Mouse (Mus musculus): ENCODE measurements around the gene Nop53. TPM values are rescaled to one million over a fixed set of nuclear protein-coding genes. Genes with fewer than 3 reads are reported as not detected.
A peak's percentile ranks its signal among the peaks of the same experiment; 100 is the strongest.

Nop53 gene
- polyA plus RNA-seq, 1 experiment from 2014 or later, result 171 TPM

GRCm38 (mm10) chr7:15912183-15912582, 33.7 kb downstream of the Nop53 start:
- WGBS, result 0% methylated on average over 4 of the region's 4 CpGs
- H3K27me3 ChIP-seq (ENCODE audit: poor library complexity, severe bottlenecking), result no peaks in the 10 kb centered on the region
- no peak overlapping the region for H3K4me3 ChIP-seq
- peaks cover 12% of the 10 kb centered on the region for H3K36me3 ChIP-seq (replicated peaks)
- peaks cover 6% of the 10 kb centered on the region for H3K4me1 ChIP-seq
- no peak overlapping the region for H3K27ac ChIP-seq
- peak; percentile 85 for DNase-seq (ENCODE audit: extremely low spot score, low spot score)
- no peaks in the 10 kb centered on the region for H3K9me3 ChIP-seq

GRCm38 (mm10) chr7:15910521-15910920, 35.4 kb downstream of the Nop53 start:
- Histone ChIP-seq H3K4me3 (no peak overlapping the region), H3K27ac (no peak overlapping the region), H3K36me3 (replicated peaks) (no peaks in the 10 kb centered on the region), H3K9me3 (no peaks in the 10 kb centered on the region), H3K27me3 (ENCODE audit: poor library complexity, severe bottlenecking) (no peaks in the 10 kb centered on the region), H3K4me1 (peaks cover 6% of the 10 kb centered on the region)
- WGBS, result 92% methylated on average over 5 of the region's 5 CpGs
- DNase-seq (ENCODE audit: extremely low spot score, low spot score), result no peak

DNA sequence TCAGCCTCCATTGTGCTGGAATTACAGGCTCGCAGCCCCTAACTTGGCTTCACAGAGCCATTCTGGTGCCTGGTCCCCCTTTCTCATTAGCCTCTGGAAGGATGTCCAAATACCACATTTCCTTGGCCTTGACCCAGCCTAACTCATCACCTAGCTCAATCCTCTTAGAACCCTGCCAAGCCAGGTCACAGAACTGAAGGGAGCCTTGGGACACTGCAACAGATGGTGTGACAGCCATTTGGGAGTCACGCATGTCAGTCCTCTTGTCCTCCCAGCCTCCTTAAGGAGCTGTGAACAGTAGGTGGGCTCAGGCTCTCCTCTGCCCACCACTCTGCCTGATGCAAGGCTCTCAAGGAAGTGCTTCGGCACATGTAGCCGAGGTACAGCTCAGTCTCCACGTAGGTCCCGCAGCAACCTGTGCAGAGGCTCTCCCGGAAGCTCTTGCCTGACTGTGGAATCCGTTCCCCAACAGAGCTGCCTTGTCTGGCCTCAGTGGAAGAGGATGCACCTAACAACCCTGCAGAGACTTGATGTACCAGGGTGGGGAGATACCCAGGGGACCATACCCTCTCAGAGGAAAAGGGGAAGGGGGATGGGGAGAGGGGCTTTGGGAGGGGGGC, 37.8 kb downstream of the Nop53 start:
- H3K4me3 ChIP-seq, result no peak overlapping the region
- no peaks in the 10 kb centered on the region for H3K27me3 ChIP-seq (ENCODE audit: poor library complexity, severe bottlenecking)

DNA sequence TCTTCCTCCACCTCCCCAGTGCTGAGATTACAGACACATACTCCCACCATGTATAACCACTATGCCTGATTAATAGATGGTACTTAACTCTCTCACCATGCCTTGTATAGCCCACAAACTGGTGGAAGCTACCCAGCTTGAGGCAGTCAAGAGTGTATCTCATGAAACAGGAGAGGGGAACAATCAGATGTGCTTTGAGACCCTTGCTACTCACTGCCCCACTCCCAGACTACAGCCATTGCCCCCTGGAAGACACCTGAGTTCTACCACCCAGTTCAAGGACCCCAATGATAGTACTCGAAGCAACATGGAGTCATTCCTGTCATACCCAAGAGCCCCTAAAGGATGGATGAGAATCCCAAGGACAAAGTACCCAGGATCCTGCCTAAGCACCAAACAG, 39.3 kb downstream of the Nop53 start:
- no peak for DNase-seq (ENCODE audit: extremely low spot score, low spot score)
- no peaks in the 10 kb centered on the region for H3K36me3 ChIP-seq (replicated peaks)
- H3K9me3 ChIP-seq, result no peaks in the 10 kb centered on the region
- WGBS, result 95% methylated on average over 1 of the region's 1 CpGs
- H3K27me3 ChIP-seq (ENCODE audit: poor library complexity, severe bottlenecking), result no peaks in the 10 kb centered on the region
- H3K4me1 ChIP-seq, result no peaks in the 10 kb centered on the region
- no peak overlapping the region for H3K27ac ChIP-seq
- no peak overlapping the region for H3K4me3 ChIP-seq

More for the DNA sequence above, 37.8 kb downstream of the Nop53 start:
- no peaks in the 10 kb centered on the region for H3K9me3 ChIP-seq
- DNase-seq (ENCODE audit: extremely low spot score, low spot score), result no peak
- WGBS, result 76% methylated on average over 8 of the region's 8 CpGs
- H3K4me1 ChIP-seq, result peaks cover 6% of the 10 kb centered on the region
- H3K27ac ChIP-seq, result no peak overlapping the region
- no peaks in the 10 kb centered on the region for H3K36me3 ChIP-seq (replicated peaks)

- no peaks in the 10 kb centered on the region for H3K4me1 ChIP-seq
- no peaks in the 10 kb centered on the region for H3K9me3 ChIP-seq
- no peaks in the 10 kb centered on the region for H3K27me3 ChIP-seq (ENCODE audit: poor library complexity, severe bottlenecking)
- H3K4me3 ChIP-seq, result no peak overlapping the region
- 60% methylated on average over 7 of the region's 7 CpGs for WGBS
- no peak overlapping the region for H3K27ac ChIP-seq
- no peaks in the 10 kb centered on the region for H3K36me3 ChIP-seq (replicated peaks)
- DNase-seq (ENCODE audit: extremely low spot score, low spot score), result no peak
Observed at GRCm38 (mm10) chr7:15905861-15906260, 40.0 kb downstream of the Nop53 start.

GRCm38 (mm10) chr7:15901366-15902048, 44.4 kb downstream of the Nop53 start:
- no peaks in the 10 kb centered on the region for H3K9me3 ChIP-seq
- no peak for DNase-seq (ENCODE audit: extremely low spot score, low spot score)
- no peak overlapping the region for H3K27ac ChIP-seq
- no peaks in the 10 kb centered on the region for H3K4me1 ChIP-seq
- no peaks in the 10 kb centered on the region for H3K36me3 ChIP-seq (replicated peaks)
- 82% methylated on average over 9 of the region's 9 CpGs for whole genome bisulfite sequencing
- no peak overlapping the region for H3K4me3 ChIP-seq
- H3K27me3 ChIP-seq (ENCODE audit: poor library complexity, severe bottlenecking), result no peaks in the 10 kb centered on the region

- DNase-seq (ENCODE audit: extremely low spot score, low spot score), result no peak
- Histone ChIP-seq H3K36me3 (replicated peaks) (no peaks in the 10 kb centered on the region), H3K27ac (no peak overlapping the region), H3K4me3 (no peak overlapping the region), H3K27me3 (ENCODE audit: poor library complexity, severe bottlenecking) (no peaks in the 10 kb centered on the region), H3K9me3 (no peaks in the 10 kb centered on the region), H3K4me1 (no peaks in the 10 kb centered on the region)
- WGBS, result 89% methylated on average over 1 of the region's 1 CpGs
Observed at GRCm38 (mm10) chr7:15894251-15894650, 51.6 kb downstream of the Nop53 start.

Other genes starting within 250 kb of the Nop53 start
- gene Obox5, start 195.9 kb downstream of the Nop53 start, polyA plus RNA-seq (2016; fragmentation: Nextera tagmentation; extraction: Ambion mirVana), result not detected in 2 replicates
- gene Obox6, start 106.4 kb downstream of the Nop53 start, polyA plus RNA-seq (2016; fragmentation: Nextera tagmentation; extraction: Ambion mirVana), result not detected in 2 replicates
- 0.07 and 0.27 TPM in 2 replicates for gene Crx, start 66.1 kb downstream of the Nop53 start, polyA plus RNA-seq (2016; fragmentation: Nextera tagmentation; extraction: Ambion mirVana)
- gene Crxos, start 63.5 kb downstream of the Nop53 start, polyA plus RNA-seq (2016; fragmentation: Nextera tagmentation; extraction: Ambion mirVana), result not detected in 2 replicates
- gene Selenow, start 23.7 kb downstream of the Nop53 start, polyA plus RNA-seq (2016; fragmentation: Nextera tagmentation; extraction: Ambion mirVana), result 828 and 843 TPM in 2 replicates
- gene Ehd2, start 21.5 kb upstream of the Nop53 start, polyA plus RNA-seq (2016; fragmentation: Nextera tagmentation; extraction: Ambion mirVana), result 10.1 and 11.2 TPM in 2 replicates
- gene Bicra, start 101.8 kb upstream of the Nop53 start, polyA plus RNA-seq (2016; fragmentation: Nextera tagmentation; extraction: Ambion mirVana), result 7.0 and 7.7 TPM in 2 replicates
- 0.10 TPM in 1 of 2 replicates, not detected in the other for gene Zfp541, start 115.7 kb upstream of the Nop53 start, polyA plus RNA-seq (2016; fragmentation: Nextera tagmentation; extraction: Ambion mirVana)
- 169 and 171 TPM in 2 replicates for gene Napa, start 152.4 kb upstream of the Nop53 start, polyA plus RNA-seq (2016; fragmentation: Nextera tagmentation; extraction: Ambion mirVana)
- gene Kptn, start 173.8 kb upstream of the Nop53 start, polyA plus RNA-seq (2016; fragmentation: Nextera tagmentation; extraction: Ambion mirVana), result 26.0 and 28.8 TPM in 2 replicates
- gene Slc8a2, start 183.8 kb upstream of the Nop53 start, polyA plus RNA-seq (2016; fragmentation: Nextera tagmentation; extraction: Ambion mirVana), result 0.22 and 0.34 TPM in 2 replicates
- 56.7 and 57.5 TPM in 2 replicates for gene Meis3, start 229.0 kb upstream of the Nop53 start, polyA plus RNA-seq (2016; fragmentation: Nextera tagmentation; extraction: Ambion mirVana)

All from forebrain, embryonic 10.5 days (tissue).